Mouse (Mus musculus) heart, postnatal 0 days (tissue): Measurements from ENCODE around the gene Stk19. TPM values are rescaled to one million over a fixed set of nuclear protein-coding genes. Genes with fewer than 3 reads are reported as not detected.

Experiments used
- ATAC-seq: fragments of 200-750 bp; cut with Nextera tagmentation; 2 replicates; pipeline ENCODE4 v1.8.0; 2017; ENCODE audit warnings: low read depth, moderate number of reproducible peaks, moderate library complexity; ENCODE audit not compliant: insufficient read depth
- DNase-seq: peaks from one replicate; pipeline ENCODE4 v3.0.0-alpha.2; 2016; ENCODE audit warnings: low spot score
- H3K27ac ChIP-seq: fragments of 300-500 bp; sonication (generic); 2 replicates; pipeline ENCODE4 v1.5.1; 2014; ENCODE audit warnings: low read depth, mild to moderate bottlenecking
- H3K27me3 ChIP-seq: fragments of 300-500 bp; sonication (generic); 2 replicates; pipeline ENCODE4 v1.6.1; 2014; ENCODE audit warnings: low read length, mixed read lengths; ENCODE audit not compliant: control insufficient read depth, insufficient read depth
- H3K36me3 ChIP-seq: fragments of 300-500 bp; sonication (generic); replicated peaks from 2 replicates; pipeline ENCODE4 v1.6.1; 2014; ENCODE audit warnings: low read length, mixed read lengths; ENCODE audit not compliant: control insufficient read depth, insufficient read depth
- H3K4me1 ChIP-seq: fragments of 300-500 bp; sonication (generic); 2 replicates; pipeline ENCODE4 v1.6.1; 2014; ENCODE audit warnings: antibody characterized with exemption; ENCODE audit not compliant: control insufficient read depth, insufficient read depth
- H3K4me2 ChIP-seq: fragments of 300-500 bp; sonication (generic); 2 replicates; pipeline ENCODE4 v1.6.1; 2014; ENCODE audit warnings: low read depth, mild to moderate bottlenecking, low read length, moderate library complexity
- H3K4me3 ChIP-seq: fragments of 300-500 bp; sonication (generic); 2 replicates; pipeline ENCODE4 v1.5.1; 2014; ENCODE audit warnings: low read depth, low read length
- H3K9ac ChIP-seq: fragments of 300-500 bp; sonication (generic); replicated peaks from 2 replicates; pipeline ENCODE4 v1.6.1; 2014; ENCODE audit warnings: low read depth, low read length, mixed read lengths
- H3K9me3 ChIP-seq: fragments of 300-500 bp; sonication (generic); replicated peaks from 2 replicates; pipeline ENCODE4 v1.6.1; 2016; ENCODE audit warnings: low read length; ENCODE audit not compliant: control insufficient read depth
- CTCF ChIP-seq: IDR thresholded peaks from 2 replicates; pipeline ENCODE4 v1.5.1; 2016; ENCODE audit warnings: antibody characterized with exemption, control low read depth, low read depth
- EP300 ChIP-seq: IDR thresholded peaks from 2 replicates; pipeline ENCODE4 v1.6.1; 2016; ENCODE audit warnings: antibody characterized with exemption, low read depth
- WGBS: fragments of 180-500 bp; shearing (Covaris S2); extraction: QIAGEN DNeasy Blood & Tissue Kit; methylation state at CpG from one replicate; pipeline ENCODE4 v1.1.7; 2014; 5-methylcytosine and 5-hydroxymethylcytosine counted together
- polyA plus RNA-seq: library from polyadenylated mRNA; unstranded; fragments of >200 nt; fragmentation: Nextera tagmentation; extraction: Ambion mirVana; gene quantifications from 2 replicates; pipeline ENCODE4 v1.2.1, GENCODE M21; 2015
- total RNA-seq: library from RNA; depleted of rRNA; stranded (reverse); fragments of >200 nt; gene quantifications from 2 replicates; pipeline ENCODE4 v1.2.3, GENCODE M21; 2014; ENCODE audit warnings: low replicate concordance

Stk19 gene
- total and polyA plus RNA-seq, 2 experiments from 2014 or later: 9.2 to 20.5 TPM

DNA sequence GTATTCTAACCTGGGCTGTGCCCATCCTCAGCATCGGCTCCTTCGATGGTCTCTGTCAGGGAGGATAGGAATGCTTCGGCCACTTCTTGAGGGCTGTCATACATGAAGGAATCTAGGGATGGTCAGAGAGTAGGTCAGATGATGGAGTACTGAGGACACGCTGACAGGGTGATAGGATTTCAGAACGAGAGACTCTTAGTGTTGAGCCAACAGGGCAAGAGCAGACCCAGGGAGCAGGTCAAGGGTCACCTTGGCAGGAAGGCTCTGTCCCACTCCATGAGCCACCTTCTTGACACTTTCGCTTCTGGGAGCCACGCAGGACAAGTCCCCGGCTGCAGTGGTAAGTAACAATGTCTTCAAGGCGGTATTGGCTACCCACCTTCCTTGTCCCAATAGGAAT, 23.8 kb upstream of the Stk19 start:
- Histone ChIP-seq H3K4me1 (no peaks in the 10 kb centered on the region), H3K4me2 (no peak overlapping the region), H3K9me3 (no peaks in the 10 kb centered on the region), H3K4me3 (no peak overlapping the region), H3K36me3 (peaks cover 5% of the 10 kb centered on the region), H3K9ac (no peak overlapping the region), H3K27ac (no peak overlapping the region), H3K27me3 (no peaks in the 10 kb centered on the region; the same call in 1 of the 2 replicates)
- WGBS: 73% methylated on average over 9 of the region's 9 CpGs
- ATAC-seq (no peak), DNase-seq (no peak)
- TF ChIP-seq EP300 (no peak), CTCF (no peak)

DNA sequence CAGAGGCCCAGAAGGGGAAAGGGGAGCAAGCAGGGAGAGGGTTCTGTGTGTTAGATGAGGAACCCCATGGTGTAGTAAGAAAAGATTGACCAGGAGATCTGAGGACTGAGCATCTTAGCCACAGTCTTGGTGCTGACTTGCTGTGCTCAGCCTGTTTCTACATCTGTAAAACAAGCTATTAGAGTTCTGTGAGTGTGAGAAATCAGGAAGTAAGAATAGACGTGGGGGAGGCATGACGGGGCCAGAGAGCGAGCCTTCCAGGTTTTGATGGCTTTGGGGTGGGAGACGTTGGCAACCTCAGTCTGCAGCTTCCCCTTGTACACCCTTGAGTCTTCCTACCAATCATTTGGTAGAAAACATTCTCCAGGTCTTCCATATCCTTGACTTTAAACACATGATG, 21.9 kb upstream of the Stk19 start:
- no peak overlapping the region for H3K27ac ChIP-seq
- ATAC-seq (no peak), DNase-seq (no peak)
- no peak overlapping the region for H3K4me2 ChIP-seq
- H3K9ac ChIP-seq: no peak overlapping the region
- H3K4me1 ChIP-seq: no peaks in the 10 kb centered on the region
- no peak overlapping the region for H3K4me3 ChIP-seq
- no peak for TF ChIP-seq CTCF
- TF ChIP-seq EP300: no peak
- H3K9me3 ChIP-seq: no peaks in the 10 kb centered on the region
- H3K27me3 ChIP-seq: no peaks in the 10 kb centered on the region; the same call in 1 of the 2 replicates
- H3K36me3 ChIP-seq: peaks cover 17% of the 10 kb centered on the region
- WGBS: 52% methylated on average over 4 of the region's 4 CpGs

DNA sequence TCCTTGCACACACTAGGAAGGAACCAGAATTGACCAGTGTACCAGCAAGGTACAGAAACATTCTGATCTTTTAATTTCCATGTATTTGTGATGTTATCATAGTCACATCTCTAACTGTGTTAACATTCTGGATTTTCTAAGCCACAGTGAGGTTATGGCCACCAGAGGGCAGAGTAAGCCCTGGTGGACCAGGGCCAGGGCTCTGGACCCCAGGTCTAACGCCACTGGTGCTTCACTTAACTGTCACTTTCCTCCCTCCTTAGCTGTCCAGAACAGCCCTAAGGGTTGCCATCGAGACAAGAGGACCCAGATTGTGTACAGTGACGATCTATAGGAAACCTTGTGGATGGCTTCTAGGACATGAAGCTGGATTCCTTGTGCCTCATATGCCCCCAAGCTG, 19.1 kb upstream of the Stk19 start:
- Histone ChIP-seq H3K4me2 (no peak overlapping the region), H3K4me1 (peaks cover 5% of the 10 kb centered on the region), H3K4me3 (no peak overlapping the region), H3K9me3 (no peaks in the 10 kb centered on the region), H3K27me3 (no peaks in the 10 kb centered on the region; the same call in 1 of the 2 replicates), H3K9ac (no peak overlapping the region), H3K36me3 (peaks cover 24% of the 10 kb centered on the region), H3K27ac (no peak overlapping the region)
- TF ChIP-seq EP300 (no peak), CTCF (peak; percentile 73)
- ATAC-seq (0 out of 2 replicates have a peak, but pooled peaks have one; percentile 35), DNase-seq (peak; percentile 32)
- WGBS: 25% methylated on average over 3 of the region's 3 CpGs

DNA sequence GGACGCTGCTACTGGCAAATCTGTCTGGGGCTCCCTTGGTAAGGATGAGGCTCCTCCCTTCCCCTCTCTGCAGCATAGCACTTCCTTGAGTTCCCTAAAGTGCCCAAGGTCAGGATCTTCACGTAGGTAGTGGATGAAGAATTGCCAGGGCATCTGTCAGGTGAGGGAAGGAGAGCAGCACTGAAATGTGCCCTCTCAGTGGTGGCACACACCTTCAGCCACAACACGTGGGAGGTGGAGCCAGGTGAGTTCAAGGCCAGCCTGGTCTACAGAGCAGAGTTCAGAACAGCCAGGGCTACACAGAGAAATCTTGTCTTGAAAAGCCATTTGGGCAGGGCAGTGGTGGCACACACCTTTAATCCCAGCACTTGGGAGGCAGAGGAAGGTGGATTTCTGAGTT, 18.0 kb upstream of the Stk19 start:
- Histone ChIP-seq H3K27me3 (no peaks in the 10 kb centered on the region), H3K9me3 (no peaks in the 10 kb centered on the region), H3K4me1 (peaks cover 8% of the 10 kb centered on the region), H3K4me2 (no peak overlapping the region), H3K27ac (no peak overlapping the region), H3K9ac (no peak overlapping the region), H3K36me3 (peaks cover 24% of the 10 kb centered on the region), H3K4me3 (no peak overlapping the region)
- 73% methylated on average over 3 of the region's 3 CpGs for WGBS
- ATAC-seq: no peak
- no peak for DNase-seq
- TF ChIP-seq CTCF (no peak), EP300 (no peak)

DNA sequence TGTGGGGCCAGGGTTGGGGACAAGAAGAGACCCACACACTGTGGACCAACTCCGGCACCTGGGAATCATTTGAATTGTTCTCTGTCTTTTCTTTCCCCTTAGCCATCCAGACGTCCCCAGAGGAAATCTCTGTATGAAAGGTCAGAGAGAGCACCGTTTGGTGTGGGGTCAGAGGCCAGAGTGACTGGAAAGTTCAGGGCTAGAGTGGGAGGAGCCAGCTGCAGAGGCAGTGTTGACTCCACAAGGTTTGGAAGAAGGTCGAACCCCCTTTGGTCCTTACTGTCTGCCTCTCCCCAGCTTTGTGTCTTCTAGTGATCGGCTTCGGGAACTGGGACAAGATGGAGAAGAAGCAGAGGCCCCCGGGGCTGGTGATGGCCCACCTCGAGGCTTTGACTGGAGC, 16.8 kb upstream of the Stk19 start:
- H3K27me3 ChIP-seq: no peaks in the 10 kb centered on the region
- peaks cover 13% of the 10 kb centered on the region for H3K4me1 ChIP-seq
- no peak for DNase-seq
- no peak overlapping the region for H3K4me3 ChIP-seq
- H3K9ac ChIP-seq: no peak overlapping the region
- TF ChIP-seq EP300 (no peak), CTCF (no peak)
- ATAC-seq: no peak
- no peaks in the 10 kb centered on the region for H3K9me3 ChIP-seq
- 76% methylated on average over 8 of the region's 8 CpGs for WGBS
- H3K4me2 ChIP-seq: no peak overlapping the region
- H3K36me3 ChIP-seq: peaks cover 24% of the 10 kb centered on the region
- H3K27ac ChIP-seq: no peak overlapping the region

DNA sequence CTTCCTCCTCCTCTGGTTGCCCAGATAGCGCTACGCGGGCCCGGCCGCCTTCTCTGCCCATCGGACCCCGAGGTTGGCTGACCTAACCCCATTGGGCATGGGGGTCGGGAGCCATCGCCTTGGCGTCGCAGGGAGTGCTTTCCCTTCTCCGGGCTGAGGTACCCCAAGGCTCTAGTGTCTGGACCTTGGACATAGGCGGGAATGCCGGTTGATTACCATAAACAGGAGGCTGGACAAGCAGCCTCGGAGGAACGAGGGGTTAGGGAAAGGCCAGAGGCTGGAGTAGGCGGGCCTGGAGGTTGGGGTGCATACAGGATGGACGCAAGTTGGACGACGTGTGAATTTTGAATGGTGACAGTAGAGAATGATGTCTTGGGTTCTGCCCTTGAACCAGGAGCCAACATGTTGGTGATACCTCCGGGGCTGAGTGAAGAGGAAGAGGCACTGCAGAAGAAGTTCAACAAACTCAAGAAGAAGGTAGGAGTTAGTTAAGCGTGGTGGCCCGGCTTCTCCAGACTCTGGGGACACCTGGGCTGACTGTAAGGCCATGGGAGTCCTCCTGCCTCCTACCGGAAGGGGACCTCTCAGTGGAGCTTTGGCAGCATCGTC, 13.9 kb upstream of the Stk19 start:
- H3K27me3 ChIP-seq: no peaks in the 10 kb centered on the region
- peaks cover 13% of the 10 kb centered on the region for H3K4me1 ChIP-seq
- peak overlapping the region; percentile 84 for H3K4me3 ChIP-seq
- WGBS: under 1% methylated on average over 25 of the region's 25 CpGs
- H3K4me2 ChIP-seq: peak overlapping the region; percentile 96
- peaks cover 45% of the 10 kb centered on the region for H3K36me3 ChIP-seq
- ATAC-seq (no peak; the same call in 1 of the 2 replicates), DNase-seq (no peak)
- H3K27ac ChIP-seq: peak overlapping the region; percentile 40; the same call in 1 of the 2 replicates
- no peaks in the 10 kb centered on the region for H3K9me3 ChIP-seq
- H3K9ac ChIP-seq: peak overlapping the region; percentile 75
- no peak for TF ChIP-seq EP300
- no peak for TF ChIP-seq CTCF
